Mouse (Mus musculus): ENCODE measurements around the gene Wee1.

GRCm38 (mm10) chr7:110114699-110115098 is 7.1 kb upstream of the Wee1 start:
- TF ChIP-seq CTCF (IDR thresholded peaks at IDR 0.05; ENCODE audit: extremely low read depth, insufficient read length, insufficient replicate concordance, low read depth, low read length) (no peak), POLR2A (IDR thresholded peaks at IDR 0.05; ENCODE audit: low read depth, low read length) (no peak)

Measured in small intestine, adult 2 months (tissue).